Mouse (Mus musculus): ENCODE data around the gene Ostf1.

The Ostf1 gene

GRCm38 (mm10) chr19:18631644-18632219, at the start of gene Ostf1, which contains the start of gene Nmrk1:
Ostf1 (minus strand) TSS chr19:18631823.
Nmrk1 (plus strand) TSS chr19:18631950.
- peak; percentile 97 to 99 for DNase-seq

- no peak for DNase-seq
These were observed 41.5 kb upstream of the Ostf1 start for GRCm38 (mm10) chr19:18673116-18673515.

GRCm38 (mm10) chr19:18672498-18672897, 40.9 kb upstream of the Ostf1 start:
- DNase-seq: no peak

- DNase-seq: peak; percentile 42 to 54
These were observed 39.6 kb upstream of the Ostf1 start for GRCm38 (mm10) chr19:18671056-18671741.

GRCm38 (mm10) chr19:18670608-18671007, 39.0 kb upstream of the Ostf1 start, which contains the start of gene Carnmt1:
Carnmt1 (plus strand) TSS chr19:18670764.
- DNase-seq: peak; percentile 98 to 99

GRCm38 (mm10) chr19:18669551-18669950, 37.9 kb upstream of the Ostf1 start:
- DNase-seq: no peak

GRCm38 (mm10) chr19:18666966-18667365, 35.3 kb upstream of the Ostf1 start:
- DNase-seq: no peak

- no peak for DNase-seq
These were observed 32.3 kb upstream of the Ostf1 start for GRCm38 (mm10) chr19:18663904-18664303.

GRCm38 (mm10) chr19:18661683-18662082, 30.1 kb upstream of the Ostf1 start:
- DNase-seq: no peak

- no peak for DNase-seq
These were observed 28.8 kb upstream of the Ostf1 start for GRCm38 (mm10) chr19:18660466-18660865.

- no peak for DNase-seq
These were observed 27.7 kb upstream of the Ostf1 start for GRCm38 (mm10) chr19:18659349-18659748.

GRCm38 (mm10) chr19:18658473-18658872, 26.9 kb upstream of the Ostf1 start:
- DNase-seq: no peak

GRCm38 (mm10) chr19:18655999-18656398, 24.4 kb upstream of the Ostf1 start:
- no peak for DNase-seq

- DNase-seq: no peak
These were observed 23.4 kb upstream of the Ostf1 start for GRCm38 (mm10) chr19:18654984-18655383.

GRCm38 (mm10) chr19:18654330-18654729, 22.7 kb upstream of the Ostf1 start:
- DNase-seq: no peak

- no peak for DNase-seq
These were observed 21.4 kb upstream of the Ostf1 start for GRCm38 (mm10) chr19:18653058-18653457.

GRCm38 (mm10) chr19:18652592-18652991, 21.0 kb upstream of the Ostf1 start:
- no peak for DNase-seq

GRCm38 (mm10) chr19:18650473-18650872, 18.9 kb upstream of the Ostf1 start:
- no peak for DNase-seq

GRCm38 (mm10) chr19:18649955-18650354, 18.3 kb upstream of the Ostf1 start:
- no peak for DNase-seq

- DNase-seq: no peak
These were observed 16.9 kb upstream of the Ostf1 start for GRCm38 (mm10) chr19:18648558-18648945.

GRCm38 (mm10) chr19:18647775-18648557, 16.3 kb upstream of the Ostf1 start:
- no peak for DNase-seq

- DNase-seq: no peak
These were observed 15.3 kb upstream of the Ostf1 start for GRCm38 (mm10) chr19:18646853-18647420.

- DNase-seq: no peak
These were observed 14.8 kb upstream of the Ostf1 start for GRCm38 (mm10) chr19:18646397-18646796.

Data from spleen, adult 18-20 months (tissue).